Mouse (Mus musculus) small intestine, adult 2 months (tissue): ENCODE data around the gene Cuta.

ENCODE experiments used
- CTCF ChIP-seq: fragments of 200-500 bp; IDR thresholded peaks from 2 replicates; pipeline ENCODE4 v1.5.1; 2012; ENCODE audit warnings: low read depth, mild to moderate bottlenecking, control low read depth, inconsistent platforms, low read length, moderate library complexity, mixed read lengths; ENCODE audit not compliant: insufficient replicate concordance, insufficient read length; ENCODE audit errors: extremely low read depth
- POLR2A ChIP-seq: fragments of 200-500 bp; IDR thresholded peaks from 2 replicates; pipeline ENCODE4 v1.6.1; 2012; ENCODE audit warnings: low read depth, mild to moderate bottlenecking, control low read depth, inconsistent platforms, low read length, moderate library complexity

DNA sequence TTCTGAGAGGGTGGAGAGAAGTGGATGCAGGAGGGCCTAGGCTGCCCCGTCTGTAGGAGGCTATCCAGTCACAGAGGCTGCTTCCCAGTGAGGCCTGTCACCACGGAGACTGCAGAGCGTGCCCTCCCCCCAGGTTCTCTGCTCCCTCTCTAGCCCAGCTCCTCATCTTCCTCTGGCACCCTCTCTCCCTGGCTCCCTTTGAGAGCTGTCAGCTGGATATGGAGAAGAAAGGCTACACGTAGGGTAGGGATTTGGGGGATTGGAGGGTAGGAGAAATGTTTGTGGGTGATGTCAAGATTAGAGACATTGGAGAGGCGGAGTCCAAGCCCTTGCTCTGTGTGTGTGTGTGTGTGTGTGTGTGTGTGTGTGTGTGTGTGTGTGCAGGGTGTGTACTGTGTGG lies 10.5 kb upstream of the Cuta start:
- TF ChIP-seq CTCF (no peak), POLR2A (no peak)
